Mouse (Mus musculus) liver, postnatal 0 days (tissue): ENCODE results near the gene Nxt1.

ENCODE experiments used
- CTCF ChIP-seq: sonication (generic); IDR thresholded peaks from 2 replicates; pipeline ENCODE4 v1.5.1; 2016; ENCODE audit warnings: antibody characterized with exemption, low read depth
- EP300 ChIP-seq: IDR thresholded peaks from 2 replicates; pipeline ENCODE4 v1.6.1; 2016; ENCODE audit warnings: antibody characterized with exemption, low read depth, mild to moderate bottlenecking

GRCm38 (mm10) chr2:148686862-148687261, 14.5 kb downstream of the Nxt1 start:
- TF ChIP-seq CTCF (no peak), EP300 (no peak)
